Mouse (Mus musculus) heart, adult 18-20 months (tissue): ENCODE results near the gene Acox2. TPM values are rescaled to one million over a fixed set of nuclear protein-coding genes. Genes with fewer than 3 reads are reported as not detected.

Experiments used
- DNase-seq, 2 experiments: peaks; one replicate each; pipeline ENCODE4 v3.0.0; 2021 to 2022; ENCODE audit warnings: mixed read lengths in 1 of 2
- total RNA-seq, 2 experiments: library from RNA; stranded (reverse); gene quantifications; 2 replicates each; pipeline ENCODE4 v1.2.3; 2021

Gene Acox2
- total RNA-seq, 2 experiments from 2014 or later: 0.35 to 0.72 TPM

GRCm38 (mm10) chr14:8249206-8249605, 9.9 kb downstream of the Acox2 start:
- DNase-seq: no peak

GRCm38 (mm10) chr14:8246878-8247277, 12.3 kb downstream of the Acox2 start:
- no peak for DNase-seq

- DNase-seq: peak in 1 of 2 experiments; percentile 40
Measured at GRCm38 (mm10) chr14:8244211-8244611, 14.9 kb downstream of the Acox2 start.

- DNase-seq: no peak
Measured at GRCm38 (mm10) chr14:8243136-8243888, 15.8 kb downstream of the Acox2 start.

- no peak for DNase-seq
Measured at GRCm38 (mm10) chr14:8242388-8242920, 16.7 kb downstream of the Acox2 start.

GRCm38 (mm10) chr14:8241816-8242215, 17.3 kb downstream of the Acox2 start:
- no peak for DNase-seq

- no peak for DNase-seq
Measured at GRCm38 (mm10) chr14:8233252-8233651, 25.9 kb downstream of the Acox2 start.

- DNase-seq: no peak
Measured at GRCm38 (mm10) chr14:8232155-8232910, 26.8 kb downstream of the Acox2 start.

- no peak for DNase-seq
Measured at GRCm38 (mm10) chr14:8229367-8230019, 29.7 kb downstream of the Acox2 start.

- DNase-seq: no peak
Measured at GRCm38 (mm10) chr14:8224805-8225204, 34.3 kb downstream of the Acox2 start.

- DNase-seq: no peak
Measured at GRCm38 (mm10) chr14:8223506-8224293, 35.5 kb downstream of the Acox2 start.

- DNase-seq: no peak
Measured at GRCm38 (mm10) chr14:8222561-8222960, 36.6 kb downstream of the Acox2 start.

- no peak for DNase-seq
Measured at GRCm38 (mm10) chr14:8220912-8221311, 38.2 kb downstream of the Acox2 start.

GRCm38 (mm10) chr14:8220306-8220705, 38.8 kb downstream of the Acox2 start:
- peak in 1 of 2 experiments; percentile 19 for DNase-seq

- no peak for DNase-seq
Measured at GRCm38 (mm10) chr14:8219876-8220275, 39.3 kb downstream of the Acox2 start.

- peak in 1 of 2 experiments; percentile 20 for DNase-seq
Measured at GRCm38 (mm10) chr14:8218730-8219380, 40.3 kb downstream of the Acox2 start.

GRCm38 (mm10) chr14:8218238-8218637, 40.9 kb downstream of the Acox2 start:
- no peak for DNase-seq

GRCm38 (mm10) chr14:8216100-8216499, 43.1 kb downstream of the Acox2 start:
- DNase-seq: no peak

- peak in 1 of 2 experiments; percentile 17 for DNase-seq
Measured at GRCm38 (mm10) chr14:8215208-8215778, 43.9 kb downstream of the Acox2 start.

GRCm38 (mm10) chr14:8214299-8215207, 44.6 kb downstream of the Acox2 start:
- peak; percentile 79 to 83 for DNase-seq
